Mouse (Mus musculus) spleen, postnatal 36 days (tissue): ENCODE data around the gene Nedd4.
A peak's percentile ranks its signal among the peaks of the same experiment; 100 is the strongest.

Source experiments
- DNase-seq, 2 experiments: peaks; one replicate each; pipeline ENCODE4 v3.0.0; 2022; ENCODE audit warnings: low spot score in 2 of 2, mixed read lengths in 1 of 2

The Nedd4 gene

GRCm38 (mm10) chr9:72721221-72721620 is 59.1 kb downstream of the Nedd4 start:
- no peak for DNase-seq

DNA sequence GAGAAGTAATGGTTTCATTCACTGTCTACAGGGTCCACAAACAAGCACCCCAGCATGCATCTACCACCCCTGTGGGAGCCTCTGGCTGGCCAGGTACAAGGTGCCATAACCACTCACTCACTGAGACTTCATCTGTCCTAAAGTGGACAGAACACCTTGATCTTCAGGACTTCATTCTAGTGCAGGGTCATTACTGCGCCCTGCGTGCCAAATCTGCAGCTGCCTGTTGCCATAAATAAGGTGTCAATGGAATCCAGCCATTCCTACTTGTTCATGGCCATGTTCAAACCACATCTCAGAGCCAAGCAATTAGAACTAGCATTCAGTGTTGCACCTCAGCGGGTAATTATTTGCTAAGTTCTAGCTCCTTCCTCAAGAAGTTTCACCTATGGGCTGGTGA is 60.5 kb downstream of the Nedd4 start:
- no peak for DNase-seq

DNA sequence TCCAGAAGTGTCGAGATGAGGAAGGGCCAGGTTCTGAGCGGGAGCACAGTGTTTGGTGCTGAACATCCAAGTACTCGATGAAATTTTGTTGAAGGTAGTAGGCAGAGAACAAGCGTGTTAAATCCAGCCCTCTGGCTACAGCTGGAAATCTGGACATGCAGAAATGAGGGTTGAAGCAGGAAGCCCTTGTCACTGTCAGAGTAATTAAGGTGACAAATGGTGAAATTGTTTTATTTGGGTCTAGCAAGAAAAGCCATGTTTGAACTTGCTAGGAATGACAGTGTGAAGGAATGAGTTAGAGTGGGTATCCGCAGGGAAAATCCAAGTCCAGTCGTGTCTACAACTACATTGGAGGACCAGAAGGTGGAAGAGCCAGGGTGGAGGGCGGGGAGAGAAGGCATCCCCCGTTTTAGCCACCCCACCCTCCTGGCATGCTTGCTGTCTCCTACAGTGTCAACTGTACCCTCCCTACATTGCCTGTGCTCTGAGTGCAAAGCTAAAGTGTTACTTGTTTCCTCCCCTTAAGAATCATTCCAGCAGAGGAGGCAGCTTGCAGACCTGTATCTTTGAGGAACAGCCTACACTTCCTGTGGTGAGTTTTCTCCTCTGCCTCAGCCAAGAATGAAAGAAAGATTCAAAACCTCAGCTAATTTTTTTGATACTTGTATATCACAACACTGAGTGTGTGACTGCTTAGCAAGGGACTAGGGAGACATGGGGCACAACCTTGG is 62.5 kb downstream of the Nedd4 start:
- DNase-seq = no peak

DNA sequence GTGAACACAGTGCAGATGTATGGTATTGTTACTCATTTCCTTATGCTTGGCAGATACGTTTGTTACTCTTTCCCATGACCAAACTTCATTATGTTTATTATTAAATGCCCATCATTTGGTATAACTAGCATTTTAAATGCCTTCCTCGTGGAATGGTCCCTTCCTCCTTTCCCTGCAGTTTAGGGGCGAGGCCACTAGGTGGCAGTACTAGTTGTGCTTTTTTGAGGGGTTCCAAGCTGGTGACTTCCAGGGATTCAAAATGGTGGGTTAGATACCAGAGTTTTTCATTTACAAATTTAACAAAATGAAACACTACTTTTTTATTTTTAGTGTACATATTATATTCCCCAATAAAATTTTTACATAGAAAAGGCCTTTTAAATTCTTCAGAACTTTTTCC is 71.8 kb downstream of the Nedd4 start:
- peak in 1 of 2 experiments; percentile 22 for DNase-seq

- DNase-seq = peak; percentile 14 to 19
Observed at GRCm38 (mm10) chr9:72735822-72736410, 73.8 kb downstream of the Nedd4 start.

DNA sequence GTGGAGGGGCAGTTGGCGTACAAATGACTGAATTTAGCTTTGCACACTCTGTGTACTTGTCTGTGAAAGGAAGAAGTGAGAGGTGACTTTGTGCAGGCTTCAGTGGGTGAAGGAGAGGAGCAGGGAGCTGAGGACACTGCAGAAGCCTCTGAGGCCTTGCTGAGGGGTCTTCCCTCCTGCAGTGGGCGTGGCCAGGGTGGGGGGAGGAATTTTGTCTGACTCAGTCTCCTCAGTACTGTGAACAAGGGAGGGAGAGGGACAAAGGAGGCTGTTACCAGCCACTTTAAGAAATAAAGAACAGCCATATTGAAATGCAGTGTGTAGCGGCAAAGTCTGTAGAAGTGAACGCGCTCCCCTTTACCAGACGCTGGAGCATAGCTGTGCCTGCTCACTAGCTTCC is 79.1 kb downstream of the Nedd4 start:
- DNase-seq = no peak

GRCm38 (mm10) chr9:72746278-72746677 is 84.1 kb downstream of the Nedd4 start:
- peak in 1 of 2 experiments; percentile 8 for DNase-seq

- DNase-seq = no peak
Observed at GRCm38 (mm10) chr9:72750272-72750671, 88.1 kb downstream of the Nedd4 start.

DNA sequence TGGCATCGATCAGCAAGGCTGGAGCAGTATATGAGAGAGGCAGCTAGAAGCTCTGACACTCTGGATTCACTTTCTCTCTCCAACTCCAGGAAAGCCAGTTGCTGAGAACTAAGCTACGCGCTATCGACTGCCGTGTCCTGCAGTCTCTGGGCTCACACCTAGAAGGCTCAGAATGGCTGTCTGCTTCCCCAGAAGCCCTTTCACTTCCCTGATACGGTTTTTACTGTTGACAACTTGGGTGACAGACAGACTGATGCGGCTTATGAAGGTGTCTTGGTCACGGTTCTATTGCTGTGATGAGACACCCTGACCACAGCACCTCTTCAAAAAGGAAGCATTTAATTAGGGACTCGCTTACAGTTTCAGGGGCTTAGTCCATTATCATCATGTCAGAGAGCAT is 90.5 kb downstream of the Nedd4 start:
- DNase-seq = peak; percentile 73 to 74

- DNase-seq = peak; percentile 25 to 31
Observed at GRCm38 (mm10) chr9:72753741-72754140, 91.6 kb downstream of the Nedd4 start.

GRCm38 (mm10) chr9:72757143-72757542 is 95.0 kb downstream of the Nedd4 start:
- no peak for DNase-seq

GRCm38 (mm10) chr9:72758705-72759131 is 96.6 kb downstream of the Nedd4 start:
- no peak for DNase-seq

- no peak for DNase-seq
Observed at GRCm38 (mm10) chr9:72763050-72763718, 101.0 kb downstream of the Nedd4 start.

- peak; percentile 80 to 85 for DNase-seq
Observed at GRCm38 (mm10) chr9:72766789-72767349, 104.7 kb downstream of the Nedd4 start.

GRCm38 (mm10) chr9:72775022-72775421 is 112.9 kb downstream of the Nedd4 start:
- no peak for DNase-seq

GRCm38 (mm10) chr9:72779004-72779403 is 116.9 kb downstream of the Nedd4 start:
- no peak for DNase-seq

- DNase-seq = no peak
Observed at GRCm38 (mm10) chr9:72779733-72780132, 117.6 kb downstream of the Nedd4 start.

DNA sequence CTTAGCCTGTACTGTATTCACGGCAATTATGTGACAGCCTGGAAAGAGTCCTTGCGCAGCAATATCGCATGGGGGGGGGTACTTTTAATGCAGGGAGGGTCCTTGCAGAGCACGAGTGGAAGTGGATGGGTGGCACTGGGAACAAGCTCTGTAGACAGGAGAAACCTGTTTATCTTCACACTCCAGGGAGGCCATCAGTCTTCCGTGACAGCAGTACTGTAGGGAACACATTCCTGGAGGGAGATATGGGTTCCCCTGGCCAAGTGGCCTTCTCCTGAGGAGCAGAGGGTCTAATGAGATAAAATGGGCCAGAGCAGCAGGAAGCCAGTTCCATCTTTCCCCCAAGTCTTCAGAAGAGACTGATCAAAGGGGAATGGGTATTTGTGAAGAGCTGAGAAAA is 118.5 kb downstream of the Nedd4 start:
- DNase-seq = no peak

- DNase-seq = no peak
Observed at GRCm38 (mm10) chr9:72781466-72781865, 119.3 kb downstream of the Nedd4 start.

DNA sequence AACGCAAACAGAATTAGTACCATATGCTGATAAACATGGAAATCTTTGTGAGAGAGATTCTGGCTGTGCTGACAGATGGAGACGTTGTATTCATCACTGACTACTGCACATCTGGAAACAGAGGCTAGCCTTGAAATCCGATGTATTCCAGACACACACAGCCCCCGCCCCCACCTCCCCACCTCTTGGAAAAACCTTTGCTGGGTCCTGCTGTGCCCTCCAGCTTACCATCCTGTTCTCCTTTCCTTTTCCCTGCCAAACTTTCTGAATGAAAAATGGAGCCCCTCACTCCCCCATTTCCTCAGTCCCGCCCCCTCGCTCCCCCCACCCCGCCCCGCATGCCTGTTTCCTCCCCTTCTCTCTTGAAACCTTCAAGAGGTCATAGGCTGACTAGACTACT is 120.0 kb downstream of the Nedd4 start:
- no peak for DNase-seq

DNA sequence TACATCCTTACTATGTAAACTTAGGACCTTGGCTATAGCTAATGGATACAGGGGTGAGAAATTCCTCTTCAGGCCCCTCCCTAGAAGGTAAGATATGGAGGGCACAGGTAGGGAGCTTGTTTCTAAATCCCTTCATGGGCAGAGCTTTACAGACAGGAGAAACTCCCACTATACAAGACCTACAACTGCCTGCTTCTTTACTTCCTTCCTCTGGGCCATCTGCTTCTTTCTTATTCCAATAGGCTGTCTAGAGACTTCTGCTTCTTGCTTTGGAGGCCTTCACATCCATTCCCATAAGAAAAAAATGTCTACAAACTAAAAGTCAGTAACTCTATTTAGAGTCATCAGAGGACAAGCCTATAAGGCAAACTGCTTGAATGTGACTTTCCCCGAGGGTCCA is 125.6 kb downstream of the Nedd4 start:
- no peak for DNase-seq

DNA sequence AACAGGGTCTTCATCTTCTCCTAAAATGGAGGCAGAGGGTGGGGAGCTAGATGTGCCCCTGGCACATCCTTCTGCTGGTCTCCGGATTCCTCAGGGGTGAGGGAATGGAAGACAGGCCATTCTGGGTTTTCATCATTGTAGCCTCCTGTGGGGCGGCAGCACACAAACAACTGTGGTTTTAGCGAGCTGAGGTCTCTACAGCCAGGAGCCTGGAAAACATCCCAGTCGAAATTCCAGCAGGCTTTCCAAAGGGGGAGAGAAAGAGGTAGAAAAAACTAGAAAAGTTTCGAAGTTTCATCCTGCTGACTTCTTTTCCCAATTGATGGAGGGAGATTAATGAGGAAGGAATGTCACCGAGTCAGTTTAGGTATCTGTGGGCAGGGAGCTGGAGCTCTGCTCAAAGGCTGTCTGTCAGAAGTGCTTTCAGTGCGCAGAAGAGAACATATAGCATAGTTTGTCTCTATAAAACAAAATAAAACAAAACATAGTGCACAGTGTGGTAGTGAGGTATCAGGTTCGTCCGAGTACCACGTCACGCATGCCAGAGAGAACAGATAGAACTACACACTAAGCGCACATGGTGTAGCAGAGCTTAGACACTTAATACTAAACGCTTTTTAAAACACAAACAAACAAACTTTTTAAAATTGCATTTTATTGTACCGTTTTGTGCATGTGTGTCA is 128.5 kb downstream of the Nedd4 start:
- no peak for DNase-seq
